Mouse (Mus musculus): ENCODE results near the gene Sh3pxd2a. TPM values are rescaled to one million over a fixed set of nuclear protein-coding genes. Genes with fewer than 3 reads are reported as not detected.

The Sh3pxd2a gene
- polyA plus RNA-seq, 1 experiment from 2014 or later: 3.9 TPM

GRCm38 (mm10) chr19:47285581-47285980 lies 178.6 kb downstream of the Sh3pxd2a start:
- no peaks in the 10 kb centered on the region for H3K9me3 ChIP-seq
- no peak for DNase-seq (ENCODE audit: low spot score)
- H3K4me3 ChIP-seq: no peak overlapping the region
- WGBS: 89% methylated on average over 6 of the region's 6 CpGs
- H3K4me1 ChIP-seq: peaks cover 38% of the 10 kb centered on the region
- H3K27ac ChIP-seq: no peak overlapping the region
- peaks cover 81% of the 10 kb centered on the region for H3K36me3 ChIP-seq
- H3K27me3 ChIP-seq (ENCODE audit: insufficient read depth, poor library complexity, severe bottlenecking): no peaks in the 10 kb centered on the region

GRCm38 (mm10) chr19:47282688-47283215 lies 181.4 kb downstream of the Sh3pxd2a start:
- no peak overlapping the region for H3K27ac ChIP-seq
- 92% methylated on average over 17 of the region's 17 CpGs for WGBS
- H3K36me3 ChIP-seq: peaks cover 92% of the 10 kb centered on the region
- no peaks in the 10 kb centered on the region for H3K9me3 ChIP-seq
- H3K4me3 ChIP-seq: no peak overlapping the region
- peaks cover 51% of the 10 kb centered on the region for H3K4me1 ChIP-seq
- H3K27me3 ChIP-seq (ENCODE audit: insufficient read depth, poor library complexity, severe bottlenecking): no peaks in the 10 kb centered on the region
- DNase-seq (ENCODE audit: low spot score): no peak

GRCm38 (mm10) chr19:47282050-47282454 lies 182.1 kb downstream of the Sh3pxd2a start:
- WGBS: 86% methylated on average over 6 of the region's 6 CpGs
- Histone ChIP-seq H3K4me3 (no peak overlapping the region), H3K27me3 (ENCODE audit: insufficient read depth, poor library complexity, severe bottlenecking) (no peaks in the 10 kb centered on the region), H3K27ac (peak overlapping the region; percentile 30; the same call in 1 of the 2 replicates), H3K4me1 (peaks cover 44% of the 10 kb centered on the region), H3K36me3 (peaks cover 93% of the 10 kb centered on the region), H3K9me3 (no peaks in the 10 kb centered on the region)
- no peak for DNase-seq (ENCODE audit: low spot score)

DNA sequence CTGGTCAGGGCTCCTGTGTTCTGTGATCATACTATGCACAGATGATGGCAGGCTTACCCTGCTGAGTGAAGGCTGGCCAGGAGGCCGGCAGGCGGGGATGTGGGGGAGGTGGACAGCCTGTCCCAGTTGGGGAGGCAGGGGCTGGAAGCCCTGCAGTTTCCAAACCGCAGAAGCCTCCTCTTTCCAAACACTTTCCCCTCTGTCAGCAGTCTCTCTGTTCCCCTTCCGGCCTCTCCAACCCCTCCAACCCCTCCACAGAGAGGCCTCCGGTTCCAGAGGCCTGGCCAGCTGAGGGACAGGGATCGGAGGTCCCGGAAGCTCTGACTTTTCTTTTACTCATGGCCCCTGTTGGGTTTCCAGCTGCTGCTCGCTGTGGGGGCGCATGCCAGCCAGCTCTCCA lies 183.3 kb downstream of the Sh3pxd2a start:
- Histone ChIP-seq H3K27me3 (ENCODE audit: insufficient read depth, poor library complexity, severe bottlenecking) (no peaks in the 10 kb centered on the region), H3K4me3 (no peak overlapping the region), H3K4me1 (peaks cover 37% of the 10 kb centered on the region), H3K27ac (peak overlapping the region; percentile 10; the same call in 1 of the 2 replicates), H3K9me3 (no peaks in the 10 kb centered on the region), H3K36me3 (peaks cover 93% of the 10 kb centered on the region)
- DNase-seq (ENCODE audit: low spot score): no peak
- WGBS: 69% methylated on average over 9 of the region's 9 CpGs

DNA sequence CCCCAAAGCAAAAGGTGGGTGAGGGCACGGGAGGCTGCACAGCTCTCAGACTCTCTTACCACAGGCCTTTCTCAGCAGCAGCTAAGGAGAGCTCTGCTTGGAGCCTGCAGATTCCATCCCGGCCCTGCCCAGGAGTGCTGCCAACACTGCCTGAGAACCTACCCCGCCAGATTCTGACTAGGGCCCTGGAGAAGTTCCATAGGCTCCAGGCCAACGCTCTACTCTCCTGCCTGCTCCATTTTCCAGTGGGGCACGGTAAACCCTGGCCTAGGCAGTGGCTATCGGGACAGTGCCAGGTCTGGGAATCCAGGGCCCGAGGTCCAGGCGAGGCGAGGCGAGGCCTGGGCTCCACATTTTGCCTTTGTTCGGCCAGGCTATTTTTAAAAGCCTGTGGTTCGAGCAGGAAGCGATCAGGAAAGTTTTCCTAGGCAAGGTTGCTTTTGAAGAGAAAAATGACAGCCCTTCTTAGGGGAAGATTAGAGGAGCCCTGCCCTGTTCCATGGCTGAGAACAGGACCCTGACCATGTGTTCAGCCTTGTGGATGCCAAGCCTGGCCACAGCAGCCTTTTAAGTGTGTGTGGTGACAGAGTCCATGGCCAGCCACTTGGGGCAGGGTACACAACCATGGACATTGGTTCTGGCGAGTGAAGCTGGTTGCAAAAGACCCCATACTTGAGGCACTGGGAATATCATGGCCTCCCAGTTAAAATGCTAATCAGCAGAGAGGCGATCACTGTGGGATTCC lies 184.2 kb downstream of the Sh3pxd2a start:
- Histone ChIP-seq H3K36me3 (peaks cover 92% of the 10 kb centered on the region), H3K9me3 (no peaks in the 10 kb centered on the region), H3K4me3 (no peak overlapping the region), H3K27me3 (ENCODE audit: insufficient read depth, poor library complexity, severe bottlenecking) (no peaks in the 10 kb centered on the region), H3K4me1 (peaks cover 37% of the 10 kb centered on the region), H3K27ac (peak overlapping the region; percentile 71)
- DNase-seq (ENCODE audit: low spot score): no peak
- 67% methylated on average over 15 of the region's 15 CpGs for WGBS

DNA sequence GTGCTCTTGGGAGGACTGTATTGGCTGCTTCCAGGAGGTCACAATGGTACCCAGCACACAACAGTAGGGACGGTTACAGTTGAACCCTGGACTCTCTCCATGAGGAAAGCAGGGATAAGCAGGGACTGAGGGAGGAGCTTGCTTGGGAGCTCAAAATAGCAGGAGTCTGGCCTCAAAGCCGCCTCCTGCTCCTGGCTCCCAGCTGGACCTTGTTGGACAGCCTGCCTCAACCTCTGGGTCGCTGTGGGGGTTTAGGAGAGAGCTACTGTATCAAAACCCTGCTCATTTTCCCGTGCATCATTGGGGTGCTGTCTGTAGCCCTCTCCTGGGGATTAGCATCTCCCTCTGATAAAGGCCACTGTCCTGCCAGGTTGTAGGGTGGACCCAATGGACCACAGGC lies 184.8 kb downstream of the Sh3pxd2a start:
- Histone ChIP-seq H3K27ac (peak overlapping the region; percentile 71; the same call in 1 of the 2 replicates), H3K4me1 (peaks cover 37% of the 10 kb centered on the region), H3K36me3 (peaks cover 91% of the 10 kb centered on the region), H3K9me3 (no peaks in the 10 kb centered on the region), H3K27me3 (ENCODE audit: insufficient read depth, poor library complexity, severe bottlenecking) (no peaks in the 10 kb centered on the region), H3K4me3 (no peak overlapping the region)
- 66% methylated on average over 4 of the region's 4 CpGs for WGBS
- DNase-seq (ENCODE audit: low spot score): no peak

- 84% methylated on average over 6 of the region's 6 CpGs for WGBS
- Histone ChIP-seq H3K4me3 (no peak overlapping the region), H3K36me3 (peaks cover 91% of the 10 kb centered on the region), H3K27ac (peak overlapping the region; percentile 29; the same call in 1 of the 2 replicates), H3K4me1 (peaks cover 29% of the 10 kb centered on the region), H3K9me3 (no peaks in the 10 kb centered on the region), H3K27me3 (ENCODE audit: insufficient read depth, poor library complexity, severe bottlenecking) (no peaks in the 10 kb centered on the region)
- no peak for DNase-seq (ENCODE audit: low spot score)
Measured at GRCm38 (mm10) chr19:47276730-47277129, 187.5 kb downstream of the Sh3pxd2a start.

- Histone ChIP-seq H3K27ac (no peak overlapping the region), H3K27me3 (ENCODE audit: insufficient read depth, poor library complexity, severe bottlenecking) (no peaks in the 10 kb centered on the region), H3K4me3 (no peak overlapping the region), H3K9me3 (no peaks in the 10 kb centered on the region), H3K4me1 (no peaks in the 10 kb centered on the region), H3K36me3 (peaks cover 96% of the 10 kb centered on the region)
- no peak for DNase-seq (ENCODE audit: low spot score)
- 83% methylated on average over 9 of the region's 9 CpGs for WGBS
Measured at GRCm38 (mm10) chr19:47270520-47270919, 193.7 kb downstream of the Sh3pxd2a start.

DNA sequence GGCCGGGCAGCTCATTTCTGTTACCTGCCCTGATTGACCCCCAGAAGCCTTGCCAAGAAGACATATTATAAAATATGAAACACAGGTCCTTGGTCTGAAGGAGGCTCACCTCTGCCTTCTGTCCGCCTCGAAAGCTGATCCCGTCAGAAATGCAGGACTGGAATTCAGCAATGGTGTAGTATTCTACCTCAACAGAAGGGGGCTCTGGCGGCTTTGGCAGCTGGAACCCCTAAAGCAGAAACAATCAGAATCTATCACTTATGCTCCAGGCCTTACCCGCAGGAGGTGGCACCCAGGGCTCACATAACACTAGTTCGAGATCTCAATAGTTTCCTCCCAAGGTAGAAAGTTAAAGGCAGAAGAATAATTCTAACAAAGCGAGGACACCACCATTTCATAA lies 194.5 kb downstream of the Sh3pxd2a start:
- H3K9me3 ChIP-seq: no peaks in the 10 kb centered on the region
- 62% methylated on average over 8 of the region's 8 CpGs for WGBS
- no peak overlapping the region for H3K27ac ChIP-seq
- peaks cover 92% of the 10 kb centered on the region for H3K36me3 ChIP-seq
- H3K4me1 ChIP-seq: peaks cover under 1% of the 10 kb centered on the region; the same call in 1 of the 2 replicates
- H3K4me3 ChIP-seq: no peak overlapping the region
- no peak for DNase-seq (ENCODE audit: low spot score)
- H3K27me3 ChIP-seq (ENCODE audit: insufficient read depth, poor library complexity, severe bottlenecking): no peaks in the 10 kb centered on the region

GRCm38 (mm10) chr19:47267066-47267465 lies 197.1 kb downstream of the Sh3pxd2a start:
- no peak for DNase-seq (ENCODE audit: low spot score)
- Histone ChIP-seq H3K4me1 (peaks cover 4% of the 10 kb centered on the region; the same call in 1 of the 2 replicates), H3K36me3 (peaks cover 69% of the 10 kb centered on the region), H3K27ac (no peak overlapping the region), H3K4me3 (no peak overlapping the region), H3K27me3 (ENCODE audit: insufficient read depth, poor library complexity, severe bottlenecking) (no peaks in the 10 kb centered on the region), H3K9me3 (no peaks in the 10 kb centered on the region)
- 87% methylated on average over 21 of the region's 21 CpGs for WGBS

- Histone ChIP-seq H3K27ac (no peak overlapping the region), H3K36me3 (peaks cover 61% of the 10 kb centered on the region), H3K9me3 (no peaks in the 10 kb centered on the region), H3K4me3 (no peak overlapping the region), H3K27me3 (ENCODE audit: insufficient read depth, poor library complexity, severe bottlenecking) (no peaks in the 10 kb centered on the region), H3K4me1 (peaks cover 4% of the 10 kb centered on the region; the same call in 1 of the 2 replicates)
- 88% methylated on average over 18 of the region's 18 CpGs for WGBS
- no peak for DNase-seq (ENCODE audit: low spot score)
Measured at GRCm38 (mm10) chr19:47266070-47266801, 198.0 kb downstream of the Sh3pxd2a start.

DNA sequence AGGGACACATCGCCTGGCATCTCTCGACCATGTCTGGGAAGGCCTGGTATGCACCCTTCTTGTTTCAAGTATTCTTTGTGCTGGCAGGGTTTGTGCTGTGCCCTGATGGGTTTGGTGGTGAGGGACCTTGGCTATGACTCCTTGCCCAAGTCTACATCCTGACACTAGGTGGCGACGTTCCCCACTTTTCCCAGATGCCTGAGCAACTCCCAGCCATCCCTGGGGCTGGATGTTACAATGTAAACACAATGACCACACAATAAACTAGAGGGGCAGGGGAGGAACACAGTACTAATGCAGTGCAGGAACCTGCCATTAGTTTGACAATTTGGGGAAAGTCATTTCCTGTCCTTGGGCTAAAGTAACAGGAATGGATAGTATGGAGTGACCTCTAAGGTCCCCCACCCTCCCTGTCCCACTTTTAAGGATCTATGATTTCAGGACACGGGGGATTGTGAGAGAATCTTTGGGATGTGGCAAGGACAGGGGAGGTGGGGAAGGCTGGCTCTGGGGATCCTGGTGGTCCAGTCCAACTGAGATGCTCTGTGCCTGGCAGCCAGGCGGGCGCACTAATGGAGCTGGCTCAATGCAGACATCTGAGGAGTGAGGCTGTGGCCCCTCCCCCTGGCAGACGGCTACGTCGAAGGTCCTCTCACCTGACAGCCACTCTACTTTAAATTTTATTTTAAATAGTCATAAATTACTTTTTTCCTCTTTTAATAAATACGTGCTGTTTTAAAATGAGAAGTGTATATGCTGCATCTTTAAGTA lies 199.7 kb downstream of the Sh3pxd2a start:
- DNase-seq (ENCODE audit: low spot score): peak; percentile 82
- 53% methylated on average over 11 of the region's 11 CpGs for WGBS
- peaks cover 44% of the 10 kb centered on the region for H3K36me3 ChIP-seq

More for the DNA sequence above, 199.7 kb downstream of the Sh3pxd2a start:
- Histone ChIP-seq H3K4me1 (peaks cover 7% of the 10 kb centered on the region; the same call in 1 of the 2 replicates), H3K27ac (no peak overlapping the region), H3K27me3 (ENCODE audit: insufficient read depth, poor library complexity, severe bottlenecking) (no peaks in the 10 kb centered on the region), H3K4me3 (no peak overlapping the region), H3K9me3 (no peaks in the 10 kb centered on the region)

Measured in heart, embryonic 10.5 days (tissue).